Mouse (Mus musculus) thymus, adult 18-20 months (tissue): ENCODE measurements around the gene Mindy4.

Source experiments
- DNase-seq, 2 experiments: peaks; one replicate each; pipeline ENCODE4 v3.0.0; 2022; ENCODE audit warnings: mixed read lengths in 2 of 2

Mindy4 gene

DNA sequence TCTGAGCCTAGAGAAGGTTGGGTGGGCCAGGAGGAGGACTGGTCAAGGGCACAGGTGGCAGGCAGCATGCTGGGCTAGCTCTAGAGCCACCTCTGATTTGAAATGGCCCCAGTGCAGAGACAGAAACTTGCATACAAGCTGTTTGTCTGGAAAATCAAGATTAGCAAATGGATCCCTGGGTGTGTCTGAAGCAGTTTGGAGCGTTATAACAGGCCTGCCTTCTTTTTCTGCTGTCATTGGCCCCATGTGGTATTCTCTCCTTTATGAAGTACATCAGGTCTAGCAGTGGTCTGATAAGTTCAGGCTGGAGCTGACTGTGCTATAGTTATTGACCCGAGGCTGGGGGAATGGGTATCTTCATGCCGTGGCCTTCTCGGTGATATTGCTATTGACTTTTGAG is 110.7 kb downstream of the Mindy4 start:
- DNase-seq: no peak

DNA sequence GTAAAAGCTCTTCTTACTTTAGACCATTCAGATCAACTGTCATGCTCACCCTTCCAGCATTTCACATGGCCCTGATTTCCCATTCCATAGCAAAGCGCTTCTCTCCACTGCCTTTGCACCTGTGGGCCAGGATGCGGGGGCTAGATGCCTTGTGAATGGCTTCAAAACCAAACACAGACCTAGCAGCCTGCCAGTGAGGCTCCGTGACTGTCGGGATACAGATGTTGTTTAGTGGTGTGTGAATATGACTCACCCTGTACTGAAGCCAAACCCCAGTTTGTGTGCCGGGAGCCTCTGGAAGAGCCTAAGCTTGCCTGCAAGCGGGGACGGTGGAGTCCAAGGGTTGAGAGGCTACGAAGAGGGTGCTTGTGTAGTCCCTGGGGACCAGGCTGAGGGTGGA is 111.4 kb downstream of the Mindy4 start:
- DNase-seq: no peak

DNA sequence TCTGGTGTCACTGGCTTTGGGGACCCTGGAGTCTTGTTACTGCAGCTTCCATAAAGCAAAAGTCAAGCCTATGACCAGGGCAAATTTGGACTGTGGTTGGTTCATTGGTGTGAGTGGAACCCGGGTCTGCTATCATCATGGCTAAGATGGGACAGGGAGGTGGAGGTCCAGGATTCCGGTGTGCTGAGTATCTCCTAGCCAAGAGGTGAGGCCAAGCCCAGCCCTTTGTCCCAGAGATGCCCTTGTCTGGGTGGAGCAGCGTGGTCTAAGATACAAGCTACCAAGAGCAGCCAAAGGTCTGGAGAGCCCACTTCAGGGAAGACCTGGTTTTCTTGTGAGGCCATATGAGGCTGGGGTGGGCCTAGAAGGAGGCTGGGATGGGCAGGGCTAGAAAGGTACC is 115.4 kb downstream of the Mindy4 start:
- no peak for DNase-seq

DNA sequence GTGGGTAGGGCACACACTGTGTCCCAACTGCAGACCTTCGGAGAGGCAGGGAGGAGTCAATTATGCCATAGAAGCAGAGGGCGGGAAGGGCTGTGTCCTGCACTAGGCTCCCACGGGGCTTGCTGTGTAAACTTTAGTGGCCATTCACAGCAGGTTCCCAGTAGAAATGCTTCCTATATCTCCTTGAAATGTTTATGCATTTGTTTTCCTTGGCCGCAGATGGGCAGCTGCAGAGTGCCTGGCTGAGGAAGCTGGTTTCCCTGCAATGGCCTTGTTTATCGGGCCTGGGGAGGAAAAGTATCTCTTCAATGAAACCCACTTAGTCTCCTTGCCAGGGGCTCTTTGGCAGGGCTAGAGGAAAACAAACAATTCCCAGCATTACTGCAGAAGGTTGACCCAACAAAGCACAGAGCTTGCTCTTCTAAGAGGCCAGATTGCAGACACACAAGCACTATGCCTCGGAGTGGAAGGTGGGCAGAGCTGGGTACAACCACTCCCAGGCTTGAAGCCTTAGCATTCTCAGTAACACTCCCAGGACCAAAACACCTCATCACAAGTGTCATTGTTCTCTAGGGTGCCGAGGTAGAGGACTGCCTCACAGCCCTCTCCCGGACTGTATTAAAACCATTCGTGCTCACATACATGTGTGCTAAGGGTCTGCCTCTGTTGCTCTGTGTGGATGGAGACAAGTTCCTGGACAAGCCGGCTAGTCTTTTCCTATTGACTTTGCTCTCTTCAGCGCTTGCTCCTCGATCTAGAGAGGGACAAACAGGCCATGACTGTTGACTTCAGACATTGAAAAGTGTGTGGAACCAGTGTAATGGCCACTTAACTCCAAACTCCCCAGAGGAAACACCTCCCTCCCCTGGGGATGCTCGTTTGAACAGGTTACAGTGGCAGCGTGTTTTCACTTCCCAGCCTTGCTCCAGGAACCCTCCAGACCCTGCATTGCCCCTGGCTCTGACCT is 116.7 kb downstream of the Mindy4 start:
- DNase-seq: no peak

DNA sequence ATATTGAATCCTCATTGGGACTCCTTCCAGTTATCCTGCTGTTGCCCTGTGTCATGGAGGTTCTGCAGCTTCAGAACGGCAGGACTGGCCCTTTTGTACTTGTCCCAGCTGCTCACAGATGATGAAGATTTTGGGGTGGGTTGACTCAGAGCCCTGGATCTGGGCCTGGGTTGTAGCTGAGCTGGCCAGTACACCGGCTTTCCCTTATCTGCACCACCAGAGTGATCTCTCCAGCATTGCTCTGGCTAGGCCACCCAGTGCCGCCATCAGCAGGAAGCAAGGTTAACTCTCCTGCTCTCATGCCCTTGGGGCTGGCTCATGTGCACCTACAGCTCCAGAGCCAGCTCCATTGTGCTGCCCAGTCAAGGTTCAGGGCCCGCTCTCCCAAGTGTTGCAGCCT is 117.7 kb downstream of the Mindy4 start:
- no peak for DNase-seq

DNA sequence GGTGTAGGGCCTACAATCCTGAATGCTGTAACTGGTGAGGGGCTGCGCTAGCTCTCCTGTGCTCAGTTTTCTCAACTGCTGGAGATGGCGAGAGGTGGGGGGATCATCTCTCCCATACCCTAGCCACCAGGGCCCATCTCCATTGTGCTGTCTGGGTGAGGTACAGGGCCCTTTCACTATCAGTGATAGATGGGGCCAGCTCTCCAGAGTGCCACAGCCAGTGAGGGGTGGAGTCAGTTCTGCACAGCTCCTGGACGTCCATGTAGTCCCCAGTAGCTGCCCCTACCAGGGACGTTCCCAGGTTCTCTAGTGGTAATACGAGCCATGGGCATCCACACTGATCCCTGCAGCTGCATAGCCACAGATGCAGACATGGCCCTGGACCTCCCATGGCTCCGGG is 118.3 kb downstream of the Mindy4 start:
- no peak for DNase-seq

DNA sequence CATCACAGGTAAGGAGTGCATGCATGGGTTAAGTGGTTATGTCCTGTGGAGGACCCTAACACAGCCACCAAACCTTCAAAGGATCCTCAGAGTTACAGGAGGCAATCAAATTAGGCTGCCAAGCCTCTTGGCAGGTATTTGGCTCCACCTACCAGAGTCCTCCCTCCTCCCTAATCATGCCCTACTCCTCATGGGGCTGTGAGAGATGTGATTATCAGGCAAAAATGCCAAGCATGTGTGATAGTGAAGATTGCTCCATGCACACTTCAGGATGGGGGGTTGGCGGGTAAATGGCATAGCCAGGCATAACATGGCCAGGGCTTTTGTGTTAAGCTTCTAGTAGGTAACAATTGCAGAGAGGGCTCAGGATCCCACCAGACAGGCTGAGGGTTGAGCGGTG is 119.8 kb downstream of the Mindy4 start:
- DNase-seq: no peak

DNA sequence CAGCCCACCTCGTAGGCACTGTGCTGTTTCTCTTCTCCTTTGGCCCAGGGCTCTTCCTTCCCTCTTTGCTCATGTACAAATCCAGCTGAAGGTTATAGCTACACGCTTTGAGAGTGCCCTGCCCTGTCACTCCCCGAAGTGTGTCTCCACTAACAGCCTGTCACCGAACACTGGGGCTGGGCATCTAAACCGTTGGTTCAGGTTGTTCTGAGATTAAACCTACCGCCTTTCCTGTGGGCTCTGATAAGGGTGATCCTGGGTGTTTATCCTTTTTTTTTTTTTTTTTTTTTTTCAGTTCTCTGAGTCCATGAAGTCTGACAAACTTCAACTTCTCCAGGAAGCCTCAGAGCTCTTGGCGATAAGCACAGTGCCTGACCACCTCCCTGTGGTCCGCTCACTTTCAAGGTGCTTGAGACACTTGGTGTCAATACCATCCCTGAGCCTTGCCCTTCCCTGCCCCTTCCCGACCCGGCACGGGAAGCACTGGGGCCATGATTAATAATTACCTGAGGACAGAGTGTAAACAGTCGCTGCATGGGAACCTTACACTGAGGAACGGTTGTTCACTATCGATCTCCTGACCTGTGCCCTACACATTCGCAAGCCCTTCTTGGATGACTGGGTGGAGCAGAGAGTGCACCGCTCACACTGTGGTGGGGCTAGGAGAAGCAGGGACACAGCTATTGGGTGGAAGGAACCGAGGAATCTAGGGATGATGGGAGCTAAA is 120.9 kb downstream of the Mindy4 start:
- DNase-seq: no peak

DNA sequence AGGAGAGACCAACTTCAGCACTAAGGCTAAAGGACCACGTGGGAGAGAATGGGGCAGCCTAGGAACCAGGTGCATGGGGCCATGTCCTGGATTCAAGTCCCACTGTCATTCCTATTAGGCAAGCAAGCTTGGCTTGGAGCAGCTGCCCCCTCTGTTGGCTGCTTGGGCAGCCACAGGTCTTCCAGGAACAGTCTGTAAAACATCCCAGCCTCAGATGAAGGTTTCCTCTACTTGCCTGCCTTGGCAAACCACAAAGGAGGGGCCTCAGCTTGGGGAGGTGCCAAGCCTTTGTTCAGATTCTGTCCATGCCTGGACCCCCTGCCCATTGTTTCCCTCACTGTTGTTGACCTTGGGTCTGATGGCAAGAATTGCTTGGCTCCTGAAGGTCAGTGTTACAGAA is 121.6 kb downstream of the Mindy4 start:
- DNase-seq: no peak

DNA sequence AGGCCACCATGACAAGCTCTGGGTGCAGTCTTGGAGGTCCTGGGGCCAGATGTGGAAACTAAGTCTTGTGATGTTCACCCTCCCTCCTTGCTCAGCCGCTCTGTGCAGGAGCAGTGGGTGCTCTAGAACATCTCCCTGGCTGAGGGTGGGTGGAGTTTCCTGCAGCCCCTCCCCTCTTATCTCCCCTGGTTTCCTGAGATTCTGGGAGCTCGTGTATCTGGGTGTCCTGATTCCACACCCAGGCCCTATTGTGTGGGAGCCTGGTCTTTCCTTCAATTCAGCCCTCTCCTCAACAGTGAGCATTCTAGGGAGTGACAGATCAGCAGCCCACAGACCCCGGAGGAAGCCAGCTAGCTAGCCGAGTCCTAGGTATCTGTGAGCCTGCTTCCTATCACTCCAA is 123.1 kb downstream of the Mindy4 start:
- DNase-seq: no peak

DNA sequence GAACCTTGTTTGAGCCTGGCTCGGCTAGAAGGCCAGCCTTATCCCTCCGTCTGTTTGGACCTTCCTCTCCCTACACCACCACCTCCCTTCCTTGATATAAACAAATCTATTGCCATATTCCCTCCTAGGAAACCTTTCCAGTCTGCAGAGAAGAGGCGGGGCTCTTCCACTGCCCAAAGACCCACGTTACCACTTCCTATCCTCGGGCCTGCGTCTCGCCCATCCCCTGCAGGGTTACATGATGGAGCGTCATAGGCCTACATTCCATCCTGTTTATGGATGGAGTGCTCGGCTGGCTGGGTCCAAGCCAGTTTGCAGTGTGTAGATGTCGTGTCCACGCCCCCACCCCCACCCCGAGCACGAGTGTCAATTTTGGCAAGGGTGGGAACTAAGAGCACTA is 124.1 kb downstream of the Mindy4 start:
- no peak for DNase-seq

DNA sequence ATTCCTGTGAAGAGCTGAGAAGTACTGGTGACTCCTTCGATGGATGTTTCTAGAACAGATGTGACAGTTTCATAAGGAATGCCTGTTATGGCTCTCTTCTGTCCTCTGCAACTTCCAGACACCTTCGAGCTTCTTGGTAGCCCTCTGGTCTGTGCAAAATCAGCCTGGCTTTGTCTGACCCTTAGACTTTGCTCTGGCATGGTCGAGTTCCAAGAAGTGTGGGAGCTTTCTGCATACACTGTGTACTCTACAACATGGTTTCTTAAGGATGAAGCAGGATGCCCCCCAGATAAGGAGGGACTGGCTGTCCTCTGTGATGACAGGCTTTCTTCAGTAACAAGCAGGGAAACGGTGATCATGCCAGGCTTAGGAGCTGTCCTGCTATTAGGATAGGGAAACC is 125.0 kb downstream of the Mindy4 start:
- DNase-seq: no peak

DNA sequence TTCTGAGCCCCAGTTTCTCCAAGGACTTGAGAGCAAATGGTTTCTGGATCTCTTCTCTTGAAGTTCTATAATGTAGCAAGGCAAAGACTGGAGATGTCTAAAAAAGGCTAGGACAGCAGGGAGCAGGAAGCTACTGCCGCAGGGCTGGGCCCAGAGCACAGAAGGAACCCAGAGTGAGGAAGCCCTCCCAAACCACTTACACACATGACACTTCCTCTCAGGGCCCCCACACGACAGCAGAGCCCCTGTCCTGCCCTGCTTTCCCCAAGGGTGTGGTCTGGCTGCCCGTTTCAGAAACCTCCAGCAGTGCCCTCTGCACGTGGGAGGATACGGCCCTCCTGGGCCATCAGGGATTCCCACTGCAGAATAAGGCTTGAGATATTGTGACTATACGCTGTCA is 128.1 kb downstream of the Mindy4 start:
- DNase-seq: no peak

DNA sequence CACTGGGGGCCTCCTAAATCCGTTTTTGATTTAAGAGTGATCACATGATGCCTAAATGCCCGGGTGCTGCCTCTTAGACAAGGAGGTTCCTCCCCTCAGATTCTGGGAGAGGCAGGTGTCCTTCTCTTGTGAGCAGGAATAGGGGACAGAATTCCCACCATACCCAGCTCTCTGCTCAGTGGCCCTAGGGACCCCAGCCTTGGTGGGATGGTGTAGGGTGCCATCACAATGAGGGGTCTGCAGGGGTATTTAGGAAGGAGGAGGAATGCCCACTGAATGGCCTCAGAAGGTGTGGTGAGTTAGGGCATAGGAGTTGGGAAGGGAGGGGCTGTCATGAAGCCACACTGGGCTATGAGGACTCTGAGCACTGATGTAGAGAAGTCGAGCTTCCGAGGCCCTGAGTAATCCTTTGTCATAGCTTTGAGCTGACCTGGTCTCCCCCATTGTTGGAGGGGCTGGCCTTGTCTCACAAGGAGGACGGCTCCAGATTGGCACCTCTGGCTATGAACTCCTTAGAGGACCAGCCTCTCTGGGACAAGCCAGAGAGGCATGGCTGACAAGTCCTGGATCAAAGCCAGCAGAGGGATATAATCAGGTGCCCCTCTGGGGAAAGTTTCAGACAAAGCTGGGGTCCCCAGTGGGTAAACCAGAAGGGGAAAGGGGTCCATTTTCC is 129.1 kb downstream of the Mindy4 start:
- DNase-seq: no peak

DNA sequence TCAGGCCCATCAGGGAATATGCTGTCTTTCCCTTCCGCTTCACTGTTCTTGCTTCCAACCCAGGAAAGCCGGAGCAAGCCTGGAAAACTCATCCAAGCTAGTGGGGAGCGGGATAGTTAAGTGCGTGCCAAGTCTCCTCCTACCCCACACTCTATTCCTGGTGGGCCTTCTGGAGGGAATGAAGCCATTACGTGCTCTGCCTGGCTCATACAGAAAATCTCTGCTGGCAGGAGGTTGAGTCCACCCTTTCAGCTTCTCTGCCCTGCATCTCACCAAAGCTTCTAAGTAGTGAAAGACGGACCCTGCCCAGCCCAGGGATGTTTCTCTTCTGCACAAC is 129.6 kb downstream of the Mindy4 start:
- DNase-seq: no peak

DNA sequence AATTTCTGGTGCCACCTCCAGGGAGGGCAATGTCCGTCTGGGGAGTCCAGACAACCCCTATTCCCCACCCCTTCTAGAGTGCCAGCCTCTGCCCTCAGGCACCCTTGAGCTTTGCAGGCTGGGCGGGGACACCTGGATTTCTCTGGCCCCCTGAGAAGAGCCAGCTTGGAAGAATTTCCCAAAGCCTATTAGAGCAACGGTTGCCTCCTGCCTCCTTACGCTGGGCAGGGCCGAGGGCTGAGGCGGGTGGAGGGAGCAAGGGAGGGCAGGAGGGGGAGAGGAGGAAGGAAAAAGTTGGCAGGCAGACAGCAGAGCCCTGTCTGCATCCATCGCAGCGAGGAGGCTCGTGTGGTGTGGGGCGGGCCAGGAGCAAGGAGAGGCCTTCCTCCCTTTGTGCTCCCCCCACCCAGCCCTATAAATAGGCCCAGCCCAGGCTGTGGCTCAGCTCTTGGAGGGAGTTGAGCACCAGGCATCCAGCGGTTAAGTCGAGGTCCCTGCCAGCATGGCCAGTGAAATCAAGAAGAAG is 132.9 kb downstream of the Mindy4 start, which contains the start of gene Aqp1:
TSS of gene Aqp1 (plus strand) at position 444 of the 526 bp plus-strand sequence.
- no peak for DNase-seq

DNA sequence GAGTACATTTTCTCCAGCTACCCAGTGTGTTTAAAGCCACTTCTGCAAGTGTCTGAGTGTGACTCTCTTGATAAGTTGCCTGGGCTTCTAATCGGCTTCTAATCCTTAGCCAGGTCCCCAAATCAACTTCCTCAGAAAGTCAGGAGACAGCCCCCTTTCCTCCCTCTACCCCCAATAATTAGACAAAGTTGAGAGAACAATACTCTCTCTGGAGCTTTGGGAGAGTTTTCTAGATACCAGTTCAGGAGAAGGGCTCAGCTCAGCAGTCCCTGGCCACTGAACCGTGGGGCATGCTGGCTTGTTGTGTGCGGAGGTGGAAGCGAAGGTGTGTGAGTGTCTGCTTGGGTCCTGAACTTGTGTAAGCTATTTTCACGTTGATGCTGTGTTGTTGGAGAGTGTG is 134.1 kb downstream of the Mindy4 start:
- no peak for DNase-seq

DNA sequence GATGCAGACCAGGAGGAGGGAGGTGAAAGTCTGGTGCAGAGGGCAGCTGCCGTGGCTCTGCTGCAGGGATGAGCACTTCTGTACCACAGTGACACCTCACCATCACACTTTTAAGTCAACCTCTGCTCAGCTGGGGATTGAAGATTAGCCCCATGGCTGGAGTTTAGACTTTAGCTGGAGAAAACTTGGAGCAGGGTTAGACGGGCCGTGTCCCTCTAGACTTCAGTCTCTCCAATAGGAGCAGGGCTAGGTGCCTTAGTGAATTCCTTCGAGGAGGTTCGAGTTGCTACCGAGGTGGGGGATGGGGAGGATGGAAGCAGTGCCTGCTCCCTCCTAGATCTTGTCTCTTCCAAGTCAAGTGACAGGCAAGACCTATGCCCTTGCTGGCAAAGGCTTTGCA is 134.9 kb downstream of the Mindy4 start:
- no peak for DNase-seq

DNA sequence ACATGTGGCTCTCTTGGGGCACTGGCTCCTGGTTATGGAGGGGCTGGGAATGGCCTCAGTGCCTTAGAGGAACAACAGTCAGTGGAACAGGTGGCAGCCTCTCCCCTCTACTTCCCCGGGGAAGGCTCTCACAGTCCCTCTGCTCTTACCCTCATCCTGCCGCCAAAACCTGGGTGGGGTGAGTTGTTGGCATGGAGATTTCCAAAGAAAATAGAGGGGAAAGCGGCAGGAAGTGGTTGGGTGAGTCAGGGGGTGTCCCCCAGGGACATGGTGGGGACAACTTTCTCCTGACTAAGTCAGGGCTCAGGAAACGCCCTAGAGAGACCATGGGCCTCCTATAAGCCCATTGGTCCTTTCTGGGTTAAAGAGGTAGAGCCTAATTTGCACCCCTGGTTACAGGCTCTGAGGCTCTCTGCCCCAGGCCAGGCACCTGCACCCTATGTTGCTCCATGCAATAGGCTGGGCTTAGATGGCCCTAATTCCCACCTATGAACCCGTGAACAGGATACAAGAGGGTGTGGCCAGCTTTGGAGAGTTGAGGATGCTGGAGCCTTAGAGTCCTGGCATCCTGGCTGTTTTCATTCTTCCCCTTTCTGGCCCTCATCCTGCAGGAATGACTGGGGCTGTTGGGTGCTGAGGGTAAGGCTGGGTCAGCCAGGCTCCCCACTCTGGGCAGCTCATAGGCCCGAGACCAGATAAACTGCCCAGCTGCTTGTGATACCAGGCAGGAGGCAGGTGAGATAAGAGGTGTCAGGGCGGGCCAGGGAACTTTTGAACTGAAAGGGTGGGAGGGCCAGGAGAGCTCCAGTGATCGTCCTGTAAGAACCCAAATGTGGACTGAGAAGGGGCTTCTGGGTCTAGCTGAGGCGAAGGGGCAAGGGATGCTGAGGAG is 136.0 kb downstream of the Mindy4 start:
- DNase-seq: no peak

DNA sequence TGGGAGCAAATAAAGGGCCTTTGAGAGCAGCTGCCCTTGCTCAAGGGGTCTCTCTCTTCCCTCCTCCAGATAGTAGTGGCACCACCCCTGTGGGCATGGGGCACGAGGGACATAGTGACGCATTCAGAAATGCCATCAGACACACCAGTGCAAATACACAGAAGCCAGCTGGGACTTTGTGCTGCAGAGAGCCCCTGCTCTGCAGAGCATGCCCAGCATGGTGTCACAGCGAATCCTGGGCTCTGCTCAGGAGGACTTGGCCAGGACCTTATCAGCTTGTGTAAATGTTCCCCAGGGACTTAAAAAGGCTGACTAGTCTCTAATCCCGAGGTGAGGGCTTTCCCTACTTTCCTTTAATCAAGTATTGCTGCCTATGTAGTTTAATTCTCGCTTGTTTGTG is 138.5 kb downstream of the Mindy4 start:
- no peak for DNase-seq

DNA sequence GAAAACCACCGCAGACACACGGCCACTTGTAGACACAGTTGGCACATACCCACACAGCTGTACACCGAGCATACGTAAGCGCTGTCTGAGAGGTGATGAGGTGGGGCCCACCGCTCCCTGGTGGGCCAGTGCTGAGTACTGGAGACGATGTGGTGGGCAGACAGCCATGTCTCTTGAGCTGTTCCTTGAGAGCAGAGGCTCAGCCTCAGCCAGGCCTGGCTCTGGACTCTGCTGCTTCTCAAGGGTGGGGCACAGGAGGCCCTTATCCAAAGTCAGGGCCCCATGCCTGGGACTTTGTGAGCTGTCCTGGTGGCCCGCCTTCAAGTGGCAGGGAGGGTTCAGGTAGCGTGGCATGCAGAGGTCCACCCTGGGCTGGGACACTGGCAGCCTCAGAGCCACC is 139.1 kb downstream of the Mindy4 start:
- DNase-seq: no peak

DNA sequence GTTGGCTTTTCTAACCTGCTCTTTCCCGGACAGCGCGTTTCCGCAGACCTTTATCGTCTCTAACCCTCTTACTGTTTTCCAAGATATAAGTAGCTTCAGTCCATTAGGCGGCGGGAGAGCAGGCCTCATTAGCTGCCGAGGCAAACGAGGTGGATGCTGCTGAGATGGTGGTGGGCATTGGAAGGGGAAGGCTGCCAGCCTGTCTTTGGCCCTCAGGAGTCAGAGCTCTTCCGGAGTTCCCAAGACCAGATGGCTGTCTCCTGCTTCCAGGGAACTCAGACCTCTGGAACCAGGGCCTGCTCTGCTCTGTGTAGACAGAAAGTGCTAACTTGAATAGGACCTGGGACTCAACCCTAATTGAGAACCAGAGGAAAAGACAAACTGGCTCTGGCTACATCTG is 140.3 kb downstream of the Mindy4 start:
- no peak for DNase-seq
